Mouse (Mus musculus): ENCODE results near the gene Abcc3.
A peak's percentile ranks its signal among the peaks of the same experiment; 100 is the strongest.
"Not testable (repeated sequence)": the region's sequence is repeated elsewhere in the genome, so short reads cannot be mapped to it uniquely, and the experiment has no call there.

Abcc3 gene

GRCm38 (mm10) chr11:94402731-94403130 lies 9.9 kb upstream of the Abcc3 start:
- DNase-seq (ENCODE audit: low read depth, low spot score) = no peak

GRCm38 (mm10) chr11:94402029-94402428 lies 9.2 kb upstream of the Abcc3 start:
- not testable (repeated sequence) for DNase-seq (ENCODE audit: low read depth, low spot score)

- DNase-seq (ENCODE audit: low read depth, low spot score) = no peak
These were observed 8.2 kb upstream of the Abcc3 start for GRCm38 (mm10) chr11:94400996-94401395.

GRCm38 (mm10) chr11:94394107-94394506 lies 1.3 kb upstream of the Abcc3 start:
- no peak for DNase-seq (ENCODE audit: low read depth, low spot score)

GRCm38 (mm10) chr11:94393490-94393889 lies 693 bp upstream of the Abcc3 start:
- not testable (repeated sequence) for DNase-seq (ENCODE audit: low read depth, low spot score)

GRCm38 (mm10) chr11:94391661-94392060 lies 1.1 kb downstream of the Abcc3 start:
- no peak for DNase-seq (ENCODE audit: low read depth, low spot score)

- DNase-seq (ENCODE audit: low read depth, low spot score) = no peak
These were observed 2.0 kb downstream of the Abcc3 start for GRCm38 (mm10) chr11:94390825-94391224.

GRCm38 (mm10) chr11:94389724-94390396 lies 2.9 kb downstream of the Abcc3 start:
- no peak for DNase-seq (ENCODE audit: low read depth, low spot score)

GRCm38 (mm10) chr11:94389021-94389420 lies 3.8 kb downstream of the Abcc3 start:
- no peak for DNase-seq (ENCODE audit: low read depth, low spot score)

GRCm38 (mm10) chr11:94387756-94388155 lies 5.0 kb downstream of the Abcc3 start:
- DNase-seq (ENCODE audit: low read depth, low spot score) = no peak

- DNase-seq (ENCODE audit: low read depth, low spot score) = peak; percentile 64
These were observed 6.6 kb downstream of the Abcc3 start for GRCm38 (mm10) chr11:94385977-94386771.

- no peak for DNase-seq (ENCODE audit: low read depth, low spot score)
These were observed 13.1 kb downstream of the Abcc3 start for GRCm38 (mm10) chr11:94379736-94380135.

GRCm38 (mm10) chr11:94379061-94379460 lies 13.7 kb downstream of the Abcc3 start:
- no peak for DNase-seq (ENCODE audit: low read depth, low spot score)

GRCm38 (mm10) chr11:94374276-94374948 lies 18.4 kb downstream of the Abcc3 start:
- no peak for DNase-seq (ENCODE audit: low read depth, low spot score)

- peak; percentile 33 for DNase-seq (ENCODE audit: low read depth, low spot score)
These were observed 22.0 kb downstream of the Abcc3 start for GRCm38 (mm10) chr11:94370809-94371208.

GRCm38 (mm10) chr11:94369981-94370380 lies 22.8 kb downstream of the Abcc3 start:
- DNase-seq (ENCODE audit: low read depth, low spot score) = no peak

GRCm38 (mm10) chr11:94365340-94365739 lies 27.5 kb downstream of the Abcc3 start:
- no peak for DNase-seq (ENCODE audit: low read depth, low spot score)

- DNase-seq (ENCODE audit: low read depth, low spot score) = no peak
These were observed 29.1 kb downstream of the Abcc3 start for GRCm38 (mm10) chr11:94363690-94364089.

- no peak for DNase-seq (ENCODE audit: low read depth, low spot score)
These were observed 30.7 kb downstream of the Abcc3 start for GRCm38 (mm10) chr11:94362101-94362500.

GRCm38 (mm10) chr11:94361166-94361870 lies 31.5 kb downstream of the Abcc3 start:
- no peak for DNase-seq (ENCODE audit: low read depth, low spot score)

- no peak for DNase-seq (ENCODE audit: low read depth, low spot score)
These were observed 33.6 kb downstream of the Abcc3 start for GRCm38 (mm10) chr11:94359168-94359567.

All from mesoderm, embryonic 11.5 days (tissue).